Mouse (Mus musculus) MEL (cell line): ENCODE measurements around the gene 4930455H04Rik. TPM values are rescaled to one million over a fixed set of nuclear protein-coding genes. Genes with fewer than 3 reads are reported as not detected.

Source experiments
- DNase-seq: peaks from one replicate; pipeline ENCODE4 v3.0.0; 2011; ENCODE audit warnings: low read depth, low spot score
- H3K27ac ChIP-seq: 2 replicates; pipeline ENCODE4 v1.5.1; 2012; ENCODE audit warnings: low read depth, mild to moderate bottlenecking, control low read depth, low read length, moderate library complexity; ENCODE audit not compliant: control insufficient read depth
- H3K27me3 ChIP-seq, 2 experiments: fragments of 150-350 bp in 1 of 2; sonication (generic) in 1 of 2; 2 replicates each; pipeline ENCODE4 v1.6.1; 2012; ENCODE audit warnings: low read length in 2 of 2, mild to moderate bottlenecking in 2 of 2, improper control_type of control experiment in 1 of 2, moderate library complexity in 1 of 2; ENCODE audit not compliant: insufficient read depth in 2 of 2, control insufficient read depth in 1 of 2
- H3K36me3 ChIP-seq, 2 experiments: 2 replicates each; pipeline ENCODE4 v1.6.1; 2012 to 2014; ENCODE audit warnings: low read length in 2 of 2, improper control_type of control experiment in 1 of 2, inconsistent platforms in 1 of 2, mild to moderate bottlenecking in 1 of 2; ENCODE audit not compliant: insufficient read depth in 2 of 2, control insufficient read depth in 1 of 2
- H3K4me1 ChIP-seq, 2 experiments: fragments of 150-350 bp in 1 of 2; sonication (generic) in 1 of 2; 2 replicates each; pipeline ENCODE4 v1.6.1; 2012; ENCODE audit warnings: low read length in 2 of 2, improper control_type of control experiment in 1 of 2, mild to moderate bottlenecking in 1 of 2; ENCODE audit not compliant: insufficient read depth in 2 of 2, control insufficient read depth in 1 of 2
- H3K4me3 ChIP-seq, 2 experiments: fragments of 150-350 bp in 1 of 2; sonication (generic) in 1 of 2; 2 replicates each; pipeline ENCODE4 v1.5.1; 2012; ENCODE audit warnings: low read depth in 2 of 2, low read length in 2 of 2, mild to moderate bottlenecking in 2 of 2, moderate library complexity in 2 of 2, control low read depth in 1 of 2, improper control_type of control experiment in 1 of 2; ENCODE audit not compliant: control insufficient read depth in 1 of 2, insufficient read depth in 1 of 2
- H3K79me2 ChIP-seq: 2 replicates; pipeline ENCODE4 v1.6.1; 2012; ENCODE audit warnings: mild to moderate bottlenecking, low read length, moderate library complexity; ENCODE audit not compliant: control insufficient read depth, poor library complexity, insufficient read depth
- H3K9ac ChIP-seq: 2 replicates; pipeline ENCODE4 v1.6.1; 2012; ENCODE audit warnings: low read depth, mild to moderate bottlenecking, control low read depth, low read length, moderate library complexity; ENCODE audit not compliant: control insufficient read depth, poor library complexity, severe bottlenecking
- H3K9me3 ChIP-seq: fragments of 150-350 bp; sonication (generic); replicated peaks from 2 replicates; pipeline ENCODE4 v1.6.1; 2012; ENCODE audit warnings: mild to moderate bottlenecking, low read length, improper control_type of control experiment, moderate library complexity; ENCODE audit not compliant: insufficient read depth
- BHLHE40 ChIP-seq: IDR thresholded peaks from 2 replicates; pipeline ENCODE4 v1.6.1; 2012; ENCODE audit warnings: low read depth, mild to moderate bottlenecking, inconsistent platforms, low read length, improper control_type of control experiment, borderline replicate concordance
- CHD1 ChIP-seq: IDR thresholded peaks from 2 replicates; pipeline ENCODE4 v1.6.1; 2012; ENCODE audit warnings: low read depth, mild to moderate bottlenecking, inconsistent platforms, low read length, improper control_type of control experiment
- E2F4 ChIP-seq: IDR thresholded peaks from 2 replicates; pipeline ENCODE4 v1.6.1; 2011; ENCODE audit warnings: low read depth, low read length, improper control_type of control experiment, borderline replicate concordance
- ETS1 ChIP-seq: IDR thresholded peaks from 2 replicates; pipeline ENCODE4 v1.6.1; 2012; ENCODE audit warnings: low read depth, mild to moderate bottlenecking, inconsistent platforms, low read length, improper control_type of control experiment, moderate library complexity
- MAFK ChIP-seq: IDR thresholded peaks from 2 replicates; pipeline ENCODE4 v1.6.1; 2011; ENCODE audit warnings: low read depth, mild to moderate bottlenecking, low read length, improper control_type of control experiment, borderline replicate concordance
- MAZ ChIP-seq: IDR thresholded peaks from 2 replicates; pipeline ENCODE4 v1.6.1; 2012; ENCODE audit warnings: low read depth, mild to moderate bottlenecking, inconsistent platforms, low read length, improper control_type of control experiment
- MXI1 ChIP-seq: IDR thresholded peaks from 2 replicates; pipeline ENCODE4 v1.6.1; 2011; ENCODE audit warnings: mild to moderate bottlenecking, low read depth, low read length, improper control_type of control experiment
- MYC ChIP-seq: IDR thresholded peaks from 2 replicates; pipeline ENCODE4 v1.6.1; 2011; ENCODE audit warnings: low read depth, mild to moderate bottlenecking, low read length, improper control_type of control experiment, moderate library complexity
- NRF1 ChIP-seq: IDR thresholded peaks from 2 replicates; pipeline ENCODE4 v1.6.1; 2014; ENCODE audit warnings: low read depth, mild to moderate bottlenecking, inconsistent platforms, low read length, improper control_type of control experiment, moderate library complexity; ENCODE audit not compliant: poor library complexity, insufficient read depth, severe bottlenecking
- POLR2A ChIP-seq, 2 experiments: IDR thresholded peaks; 2 replicates each; pipeline ENCODE4 v1.6.1; 2011 to 2012; ENCODE audit warnings: low read length in 2 of 2, mild to moderate bottlenecking in 2 of 2, control low read depth in 1 of 2, improper control_type of control experiment in 1 of 2, low read depth in 1 of 2, moderate library complexity in 1 of 2; ENCODE audit not compliant: control insufficient read depth in 1 of 2, insufficient read depth in 1 of 2, poor library complexity in 1 of 2
- POLR2AphosphoS2 ChIP-seq: IDR thresholded peaks from 2 replicates; pipeline ENCODE4 v1.6.1; 2011; ENCODE audit warnings: low read length, improper control_type of control experiment
- POLR2AphosphoS5 ChIP-seq: IDR thresholded peaks from 2 replicates; pipeline ENCODE4 v1.6.1; 2012; ENCODE audit warnings: low read depth, borderline replicate concordance, mild to moderate bottlenecking, inconsistent platforms, low read length, moderate library complexity, mixed read lengths
- RAD21 ChIP-seq: IDR thresholded peaks from 2 replicates; pipeline ENCODE4 v1.6.1; 2011; ENCODE audit warnings: mild to moderate bottlenecking, low read depth, low read length, improper control_type of control experiment
- RCOR1 ChIP-seq: IDR thresholded peaks from 2 replicates; pipeline ENCODE4 v1.6.1; 2012; ENCODE audit warnings: low read depth, mild to moderate bottlenecking, inconsistent platforms, low read length, improper control_type of control experiment
- SIN3A ChIP-seq: IDR thresholded peaks from 2 replicates; pipeline ENCODE4 v1.6.1; 2012; ENCODE audit warnings: low read length, improper control_type of control experiment, inconsistent platforms
- SMC3 ChIP-seq: IDR thresholded peaks from 2 replicates; pipeline ENCODE4 v1.6.1; 2011; ENCODE audit warnings: low read depth, low read length, improper control_type of control experiment
- ZKSCAN1 ChIP-seq: IDR thresholded peaks from 2 replicates; pipeline ENCODE4 v1.6.1; 2012; ENCODE audit warnings: low read depth, mild to moderate bottlenecking, inconsistent platforms, low read length, improper control_type of control experiment, moderate library complexity
- ZNF384 ChIP-seq: IDR thresholded peaks from 2 replicates; pipeline ENCODE4 v1.6.1; 2012; ENCODE audit warnings: low read depth, mild to moderate bottlenecking, inconsistent platforms, low read length, improper control_type of control experiment
- polyA plus RNA-seq, 2 experiments: library from polyadenylated mRNA; stranded (reverse) in 1 of 2; unstranded in 1 of 2; fragments of >175 nt in 1 of 2; fragments of >200 nt in 1 of 2; gene quantifications; 2 replicates each; pipeline versions ENCODE4 v1.2.1 to v1.2.4; 2012; ENCODE audit warnings: low replicate concordance in 2 of 2, low read depth in 1 of 2; ENCODE audit not compliant: insufficient read length in 2 of 2, insufficient read depth in 1 of 2, missing spikeins in 1 of 2
- total RNA-seq: library from RNA; depleted of rRNA; stranded (reverse); fragments of 300-350 nt; gene quantifications from 2 replicates; pipeline ENCODE4 v1.2.3, GENCODE M21; 2012

Gene 4930455H04Rik
- total and polyA plus RNA-seq, 3 experiments: not detected

DNA sequence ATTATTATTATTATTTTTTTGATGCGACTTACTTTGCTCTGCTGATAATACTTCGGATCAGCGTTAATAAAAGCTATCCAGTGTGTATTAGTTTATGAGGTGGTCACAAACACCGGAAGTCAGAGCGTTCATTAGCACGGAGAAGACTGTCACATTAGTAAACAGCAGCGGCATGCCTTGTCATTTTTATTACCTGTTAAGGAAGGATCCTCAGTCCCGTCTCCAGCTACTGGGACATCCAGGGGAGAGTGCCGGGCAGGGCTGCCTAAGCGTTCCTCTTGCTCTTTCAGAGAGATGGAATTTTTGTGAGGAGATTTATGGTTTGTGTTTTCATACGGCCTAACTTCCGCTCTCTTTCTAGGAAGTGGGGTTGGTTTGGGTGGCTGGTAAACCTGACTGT lies 45.0 kb upstream of the 4930455H04Rik start:
- TF ChIP-seq E2F4 (no peak), MYC (no peak)
- DNase-seq: no peak
- Histone ChIP-seq H3K36me3 (no peaks in the 10 kb centered on the region), H3K79me2 (no peaks in the 10 kb centered on the region), H3K9ac (no peak overlapping the region), H3K4me1 (no peaks in the 10 kb centered on the region), H3K4me3 (no peak overlapping the region), H3K27me3 (peaks cover 0 to 2% of the 10 kb centered on the region in 2 experiments; a peak in 2 of 4 replicates), H3K9me3 (no peaks in the 10 kb centered on the region), H3K27ac (no peak overlapping the region)

- no peak for TF ChIP-seq SIN3A
- Histone ChIP-seq H3K36me3 (no peaks in the 10 kb centered on the region), H3K4me1 (no peaks in the 10 kb centered on the region; a peak in 1 of 4 replicates), H3K27ac (no peak overlapping the region), H3K79me2 (no peaks in the 10 kb centered on the region), H3K27me3 (peaks cover 2% of the 10 kb centered on the region in 2 experiments; a peak in 2 of 4 replicates), H3K4me3 (no peak overlapping the region), H3K9me3 (no peaks in the 10 kb centered on the region), H3K9ac (no peak overlapping the region)
- DNase-seq: no peak
Observed at GRCm38 (mm10) chr3:116928994-116929393, 39.1 kb upstream of the 4930455H04Rik start.

- no peak overlapping the region for H3K4me3 ChIP-seq
- no peaks in the 10 kb centered on the region; a peak in 1 of 4 replicates for H3K4me1 ChIP-seq
- TF ChIP-seq SMC3 (no peak), MAFK (no peak), POLR2AphosphoS5 (no peak), POLR2AphosphoS2 (no peak), MXI1 (no peak), NRF1 (no peak), BHLHE40 (no peak), RCOR1 (no peak), MYC (no peak), MAZ (no peak), ZKSCAN1 (no peak), ZNF384 (no peak), ETS1 (no peak), CHD1 (no peak), RAD21 (no peak), POLR2A (IDR thresholded peaks at IDR 0.05; ENCODE audit: control insufficient read depth in 1 of 2, insufficient read depth in 1 of 2, low read depth in 1 of 2, low read length in 2 of 2, poor library complexity in 1 of 2) (no peak)
- no peaks in the 10 kb centered on the region for H3K9me3 ChIP-seq
- no peaks in the 10 kb centered on the region for H3K79me2 ChIP-seq
- H3K27ac ChIP-seq: no peak overlapping the region
- no peaks in the 10 kb centered on the region; a peak in 1 of 4 replicates for H3K36me3 ChIP-seq
- H3K27me3 ChIP-seq: peaks cover 0 to 4% of the 10 kb centered on the region in 2 experiments; a peak in 2 of 4 replicates
- no peak overlapping the region for H3K9ac ChIP-seq
- DNase-seq: no peak
Observed at GRCm38 (mm10) chr3:116933158-116933557, 34.9 kb upstream of the 4930455H04Rik start.
